Mouse (Mus musculus) adrenal gland, postnatal 4 days (tissue): Measurements from ENCODE around the gene C2cd5. TPM values are rescaled to one million over a fixed set of nuclear protein-coding genes. Genes with fewer than 3 reads are reported as not detected.
"Not testable (repeated sequence)": the region's sequence is repeated elsewhere in the genome, so short reads cannot be mapped to it uniquely, and the experiment has no call there.

Experiments
- DNase-seq, 2 experiments: peaks; one replicate each; pipeline ENCODE4 v3.0.0; 2021 to 2022; ENCODE audit warnings: low spot score in 2 of 2, mixed read lengths in 2 of 2
- long read RNA-seq, 2 experiments: library from polyadenylated mRNA; stranded (forward); transcript quantifications; one replicate each; pipeline ENCODE4 v2.0.0; 2021
- total RNA-seq, 2 experiments: library from RNA; stranded (reverse); gene quantifications; 2 replicates each; pipeline ENCODE4 v1.2.3; 2021

C2cd5 gene
- total RNA-seq = 10 to 100 TPM; 33.6 to 37.2 TPM
- long read RNA-seq, experiment 1, partial matches to known transcripts = 1 of 8 reads
- long read RNA-seq, experiment 1, other reads (novel, unspliced or antisense) = 7 of 8 reads
- long read RNA-seq, experiment 2, partial matches to known transcripts = 5 of 10 reads
- long read RNA-seq, experiment 2, other reads (novel, unspliced or antisense) = 4 of 10 reads

- peak; percentile 89 to 94 for DNase-seq
These were observed at the start of gene C2cd5 for GRCm38 (mm10) chr6:143099681-143100382. Gene C2cd5, minus strand, starts transcription at chr6:143100141.

GRCm38 (mm10) chr6:143148868-143149267, 48.9 kb upstream of the C2cd5 start:
- no peak for DNase-seq

GRCm38 (mm10) chr6:143146756-143147155, 46.8 kb upstream of the C2cd5 start:
- DNase-seq = no peak

GRCm38 (mm10) chr6:143145051-143145450, 45.1 kb upstream of the C2cd5 start:
- DNase-seq = no peak

GRCm38 (mm10) chr6:143144556-143144955, 44.6 kb upstream of the C2cd5 start:
- DNase-seq = no peak

GRCm38 (mm10) chr6:143143775-143144273, 43.9 kb upstream of the C2cd5 start:
- no peak for DNase-seq

- DNase-seq = no peak
These were observed 43.4 kb upstream of the C2cd5 start for GRCm38 (mm10) chr6:143143321-143143720.

GRCm38 (mm10) chr6:143142861-143143260, 42.9 kb upstream of the C2cd5 start:
- DNase-seq = no peak

GRCm38 (mm10) chr6:143141624-143142592, 42.0 kb upstream of the C2cd5 start:
- DNase-seq = not testable (repeated sequence)

- no peak for DNase-seq
These were observed 40.9 kb upstream of the C2cd5 start for GRCm38 (mm10) chr6:143140884-143141283.

GRCm38 (mm10) chr6:143139417-143139816, 39.5 kb upstream of the C2cd5 start:
- DNase-seq = no peak

- DNase-seq = no peak
These were observed 37.4 kb upstream of the C2cd5 start for GRCm38 (mm10) chr6:143137341-143137740.

- DNase-seq = no peak
These were observed 36.7 kb upstream of the C2cd5 start for GRCm38 (mm10) chr6:143136688-143137087.

GRCm38 (mm10) chr6:143135097-143135496, 35.2 kb upstream of the C2cd5 start:
- DNase-seq = no peak

- DNase-seq = no peak
These were observed 33.2 kb upstream of the C2cd5 start for GRCm38 (mm10) chr6:143133150-143133549.

- no peak for DNase-seq
These were observed 32.1 kb upstream of the C2cd5 start for GRCm38 (mm10) chr6:143131895-143132652.

- DNase-seq = no peak
These were observed 30.5 kb upstream of the C2cd5 start for GRCm38 (mm10) chr6:143130411-143130810.

- DNase-seq = no peak
These were observed 30.0 kb upstream of the C2cd5 start for GRCm38 (mm10) chr6:143129952-143130351.

- no peak for DNase-seq
These were observed 29.5 kb upstream of the C2cd5 start for GRCm38 (mm10) chr6:143129466-143129865.

- DNase-seq = no peak
These were observed 25.8 kb upstream of the C2cd5 start for GRCm38 (mm10) chr6:143125721-143126120.

- DNase-seq = no peak
These were observed 19.4 kb upstream of the C2cd5 start for GRCm38 (mm10) chr6:143119325-143119724.
